In genomic region chr10:41070693-41071651, GRCm38 (mm10) we compare ENCODE assay signal across 8 mouse cellular contexts. TPM values are rescaled to one million over a fixed set of nuclear protein-coding genes. Genes with fewer than 3 reads are reported as not detected.
DNase-seq lines count a peak whose midpoint lies in the region; ATAC-seq lines count a peak whose summit lies in the region.

No protein-coding gene starts in this region.

- intact Hi-C loops in heart, postnatal 14 days (cut with DNase I), result no loop called here

- DNase-seq in heart, postnatal 14 days, result no peak
- peak; percentile 47 to 58 for DNase-seq in layer of hippocampus, postnatal 14 days (ENCODE audit: low spot score in 2 of 2)
- no peak for DNase-seq in spleen, adult 18-20 months

- H3K4me1 ChIP-seq in heart, embryonic 12.5 days (replicated peaks), result peaks cover 17% of the 10 kb centered on the region
- peaks cover 20% of the 10 kb centered on the region for H3K4me1 ChIP-seq in forebrain, embryonic 13.5 days
- peaks cover 22% of the 10 kb centered on the region for H3K4me1 ChIP-seq in neural tube, embryonic 15.5 days

- no peak overlapping the region for H3K27ac ChIP-seq in heart, embryonic 12.5 days (ENCODE audit: poor library complexity, severe bottlenecking)
- no peak overlapping the region for H3K27ac ChIP-seq in forebrain, embryonic 13.5 days
- H3K27ac ChIP-seq in neural tube, embryonic 15.5 days (replicated peaks), result no peak overlapping the region; the same call in 1 of the 2 replicates

- H3K27me3 ChIP-seq in heart, embryonic 12.5 days (replicated peaks), result peaks cover 51% of the 10 kb centered on the region
- H3K27me3 ChIP-seq in forebrain, embryonic 13.5 days, result peaks cover 43% of the 10 kb centered on the region
- H3K27me3 ChIP-seq in neural tube, embryonic 15.5 days (replicated peaks), result peaks cover 53% of the 10 kb centered on the region

- peak overlapping the region; percentile 28 for H3K4me3 ChIP-seq in heart, embryonic 12.5 days
- H3K4me3 ChIP-seq in forebrain, embryonic 13.5 days, result peak overlapping the region; percentile 50
- peak overlapping the region; percentile 57 for H3K4me3 ChIP-seq in neural tube, embryonic 15.5 days (replicated peaks)

- ATAC-seq in heart, embryonic 12.5 days (ENCODE audit: insufficient number of reproducible peaks, low FRiP score), result no peak
- peak; percentile 54 for ATAC-seq in cerebellum, adult (ENCODE audit: insufficient number of reproducible peaks, low FRiP score, low TSS enrichment)
- ATAC-seq in forebrain, embryonic 13.5 days, result peak; percentile 58
- ATAC-seq in neural tube, embryonic 15.5 days (ENCODE audit: low FRiP score), result peak; percentile 79
- ATAC-seq in monocyte, adult 5-6 weeks (replicated peaks; ENCODE audit: insufficient number of reproducible peaks, low FRiP score, low TSS enrichment, poor library complexity, severe bottlenecking), result no peak

- H3K36me3 ChIP-seq in heart, embryonic 12.5 days, result no peaks in the 10 kb centered on the region
- no peaks in the 10 kb centered on the region for H3K36me3 ChIP-seq in forebrain, embryonic 13.5 days (ENCODE audit: poor library complexity, severe bottlenecking)
- no peaks in the 10 kb centered on the region for H3K36me3 ChIP-seq in neural tube, embryonic 15.5 days

- H3K4me2 ChIP-seq in heart, embryonic 12.5 days, result peak overlapping the region; percentile 62
- H3K4me2 ChIP-seq in forebrain, embryonic 13.5 days, result peak overlapping the region; percentile 86
- H3K4me2 ChIP-seq in neural tube, embryonic 15.5 days, result peak overlapping the region; percentile 97

- WGBS in heart, embryonic 12.5 days, result 4% methylated on average over 68 of the region's 68 CpGs
- WGBS in forebrain, embryonic 13.5 days, result 2% methylated on average over 67 of the region's 68 CpGs
- 3% methylated on average over 68 of the region's 68 CpGs for WGBS in neural tube, embryonic 15.5 days

- no peaks in the 10 kb centered on the region for H3K9me3 ChIP-seq in heart, embryonic 12.5 days (replicated peaks)
- H3K9me3 ChIP-seq in forebrain, embryonic 13.5 days (replicated peaks), result no peaks in the 10 kb centered on the region
- no peaks in the 10 kb centered on the region for H3K9me3 ChIP-seq in neural tube, embryonic 15.5 days (replicated peaks)

- no peak overlapping the region for H3K9ac ChIP-seq in heart, embryonic 12.5 days
- H3K9ac ChIP-seq in forebrain, embryonic 13.5 days, result peak overlapping the region; percentile 60
- H3K9ac ChIP-seq in neural tube, embryonic 15.5 days (replicated peaks), result peak overlapping the region; percentile 50

RNA-seq across cellular contexts. Expression of gene Gpr6, which starts 1.1 kb away (rescaled TPM):
- polyA plus RNA-seq in heart, embryonic 12.5 days (2016; fragmentation: Nextera tagmentation; extraction: Ambion mirVana), result not detected in 2 replicates
- total RNA-seq in heart, postnatal 14 days (2021), result not detected
- polyA plus RNA-seq in forebrain, embryonic 13.5 days (2015; fragmentation: Nextera tagmentation; extraction: Ambion mirVana), result 0.23 and 0.25 TPM in 2 replicates
- total RNA-seq in layer of hippocampus, postnatal 14 days (2021), result 1 to 10 TPM; 2.4 to 3.3 TPM
- 0.63 and 0.84 TPM in 2 replicates for polyA plus RNA-seq in neural tube, embryonic 15.5 days (2015; fragmentation: Nextera tagmentation; extraction: Ambion mirVana)
- not detected in 3 replicates for total RNA-seq in monocyte, adult 5-6 weeks (2017)

Comparison
In these comparisons a context has a peak if more than half of its experiments do, and no peak if none do; other contexts are left out.
1. ATAC-seq: peak in cerebellum, adult (single experiment), forebrain, embryonic 13.5 days (single experiment) and neural tube, embryonic 15.5 days (single experiment); none in heart, embryonic 12.5 days (single experiment) and monocyte, adult 5-6 weeks (single experiment).
2. DNase-seq: peak in layer of hippocampus, postnatal 14 days (2 of 2); none in heart, postnatal 14 days (0 of 2) and spleen, adult 18-20 months (0 of 2).
3. Peak in every context shown above with its lines, with median percentiles within 50 percentile points of each other: H3K4me2 ChIP-seq and H3K4me3 ChIP-seq.